In genomic region chr3:68935498-68935897, GRCm38 (mm10) we compare ENCODE assay signal across 9 mouse cellular contexts.
DNase-seq lines count a peak whose midpoint lies in the region; TF ChIP-seq lines count a peak whose summit lies in the region.
"Had no signal": no experiment of that assay in that cellular context is flagged by ENCODE, and none has a peak within 500 bp of the region (broad histone marks: within the 10 kb centered on the region; RNA-seq: fewer than 3 reads in every experiment).

No protein-coding gene starts in this region.

- intact Hi-C loops in gastrocnemius, adult 2 months (cut with DNase I) = no loop called here

- peak; percentile 47 for TF ChIP-seq CTCF in gastrocnemius, adult 2 months (IDR thresholded peaks at IDR 0.05)

- no peak overlapping the region for H3K4me3 ChIP-seq in gastrocnemius, adult 2 months
- H3K4me3 ChIP-seq: neural tube, embryonic 13.5 days had no signal

- no peak for DNase-seq in gastrocnemius, adult 2 months
- no peak for DNase-seq in gastrocnemius, postnatal 10 days
- peak; percentile 43 for DNase-seq in right cerebral cortex, postnatal 14 days
- no peak for DNase-seq in right cerebral cortex, adult 18-20 months
- peak; percentile 23 for DNase-seq in forelimb bud, embryonic 11.5 days (ENCODE audit: low read depth, low spot score)
- DNase-seq in thymus, postnatal 4 days = peak; percentile 79
- no peak for DNase-seq in urinary bladder, postnatal 4 days (ENCODE audit: low spot score in 2 of 2)
- DNase-seq in gastrocnemius, adult 8-10 months (ENCODE audit: low spot score in 2 of 2) = no peak

- H3K27ac ChIP-seq in gastrocnemius, adult 2 months = no peak overlapping the region
- H3K27ac ChIP-seq: neural tube, embryonic 13.5 days had no signal

Comparison
In these comparisons a context has a peak if more than half of its experiments do, and no peak if none do; other contexts are left out.
1. DNase-seq: peak in right cerebral cortex, postnatal 14 days (single experiment), forelimb bud, embryonic 11.5 days (single experiment) and thymus, postnatal 4 days (single experiment); none in gastrocnemius, adult 2 months (single experiment), gastrocnemius, postnatal 10 days (single experiment), right cerebral cortex, adult 18-20 months (single experiment), urinary bladder, postnatal 4 days (0 of 2) and gastrocnemius, adult 8-10 months (0 of 2).